8 mouse cellular contexts compared by ENCODE assay signal in genomic region chr11:69682840-69683533, GRCm38 (mm10). TPM values are rescaled to one million over a fixed set of nuclear protein-coding genes. Genes with fewer than 3 reads are reported as not detected.
DNase-seq lines count a peak whose midpoint lies in the region; ATAC-seq and TF ChIP-seq lines count a peak whose summit lies in the region.

No protein-coding gene starts in this region.

- peak overlapping the region; percentile 93 for H3K4me2 ChIP-seq in embryonic facial prominence, embryonic 12.5 days (replicated peaks)
- peak overlapping the region; percentile 95 for H3K4me2 ChIP-seq in limb, embryonic 13.5 days (replicated peaks)
- peak overlapping the region; percentile 91 for H3K4me2 ChIP-seq in midbrain, postnatal 0 days (ENCODE audit: low read depth, low read length, poor library complexity, severe bottlenecking)

- H3K27me3 ChIP-seq in embryonic facial prominence, embryonic 12.5 days = no peaks in the 10 kb centered on the region
- H3K27me3 ChIP-seq in heart, adult 2 months (ENCODE audit: control insufficient read depth, insufficient read depth, low read length) = no peaks in the 10 kb centered on the region
- no peaks in the 10 kb centered on the region for H3K27me3 ChIP-seq in limb, embryonic 13.5 days
- no peaks in the 10 kb centered on the region for H3K27me3 ChIP-seq in midbrain, postnatal 0 days (ENCODE audit: insufficient read depth, low read length)

- TF ChIP-seq POLR2A in heart, adult 2 months (IDR thresholded peaks at IDR 0.05; ENCODE audit: insufficient read depth, low read depth, low read length) = no peak

- no peaks in the 10 kb centered on the region for H3K9me3 ChIP-seq in embryonic facial prominence, embryonic 12.5 days
- H3K9me3 ChIP-seq in limb, embryonic 13.5 days = no peaks in the 10 kb centered on the region
- no peaks in the 10 kb centered on the region for H3K9me3 ChIP-seq in midbrain, postnatal 0 days (ENCODE audit: low read length)

- 9% methylated on average over 12 of the region's 12 CpGs for WGBS in embryonic facial prominence, embryonic 12.5 days
- 21% methylated on average over 12 of the region's 12 CpGs for whole genome bisulfite sequencing in heart, adult 2 months
- WGBS in limb, embryonic 13.5 days = 14% methylated on average over 12 of the region's 12 CpGs
- 9% methylated on average over 12 of the region's 12 CpGs for WGBS in midbrain, postnatal 0 days

- no peaks in the 10 kb centered on the region for H3K79me2 ChIP-seq in heart, adult 2 months (replicated peaks; ENCODE audit: control insufficient read depth, insufficient read depth, low read length)

- DNase-seq in cerebellum, adult 11 months = peak; percentile 85
- DNase-seq in heart, adult 2 months = peak; percentile 88 to 91
- DNase-seq in kidney, adult 8-10 months = peak; percentile 82 to 91
- DNase-seq in midbrain, postnatal 0 days (ENCODE audit: low spot score) = peak; percentile 95
- peak; percentile 86 to 93 for DNase-seq in spleen, postnatal 10 days (ENCODE audit: low spot score in 2 of 2)

- H3K9ac ChIP-seq in embryonic facial prominence, embryonic 12.5 days = peak overlapping the region; percentile 27; the same call in 1 of the 2 replicates
- no peak overlapping the region for H3K9ac ChIP-seq in heart, adult 2 months (ENCODE audit: low read depth, low read length)
- H3K9ac ChIP-seq in limb, embryonic 13.5 days = peak overlapping the region; percentile 9
- peak overlapping the region; percentile 54; the same call in 1 of the 2 replicates for H3K9ac ChIP-seq in midbrain, postnatal 0 days (replicated peaks; ENCODE audit: low read length, poor library complexity, severe bottlenecking)

- peak; percentile 88; the same call in 1 of the 2 replicates for TF ChIP-seq EP300 in heart, adult 2 months (IDR thresholded peaks at IDR 0.05; ENCODE audit: insufficient read depth, low read depth, low read length)

- peaks cover 18% of the 10 kb centered on the region for H3K36me3 ChIP-seq in embryonic facial prominence, embryonic 12.5 days
- no peaks in the 10 kb centered on the region for H3K36me3 ChIP-seq in heart, adult 2 months (ENCODE audit: control insufficient read depth, insufficient read depth, low read length)
- H3K36me3 ChIP-seq in limb, embryonic 13.5 days = peaks cover 24% of the 10 kb centered on the region
- H3K36me3 ChIP-seq in midbrain, postnatal 0 days (ENCODE audit: insufficient read depth, low read length) = 0 out of 2 replicates have a peak, but pooled peaks cover 7% of the 10 kb centered on the region

- peak overlapping the region; percentile 97 for H3K27ac ChIP-seq in embryonic facial prominence, embryonic 12.5 days
- peak overlapping the region; percentile 82 for H3K27ac ChIP-seq in heart, adult 2 months
- H3K27ac ChIP-seq in limb, embryonic 13.5 days = peak overlapping the region; percentile 95
- H3K27ac ChIP-seq in midbrain, postnatal 0 days (ENCODE audit: low read depth, low read length) = peak overlapping the region; percentile 83

- intact Hi-C loops in heart, adult 2 months (cut with DNase I) = loop anchor here (1.0 to 5.0 kb wide), 5 partner anchors 32 to 194 kb away; partner anchors contain the start of genes Polr2a, Trp53 and Wrap53

- peak overlapping the region; percentile 12; the same call in 1 of the 2 replicates for H3K4me3 ChIP-seq in embryonic facial prominence, embryonic 12.5 days
- peak overlapping the region; percentile 98 for H3K4me3 ChIP-seq in heart, adult 2 months
- H3K4me3 ChIP-seq in limb, embryonic 13.5 days = peak overlapping the region; percentile 84
- H3K4me3 ChIP-seq in midbrain, postnatal 0 days (ENCODE audit: low read depth, low read length) = peak overlapping the region; percentile 25

- peak; percentile 98; the same call in 1 of the 2 replicates for TF ChIP-seq CTCF in heart, adult 2 months (IDR thresholded peaks at IDR 0.05)
- TF ChIP-seq CTCF in midbrain, postnatal 0 days (IDR thresholded peaks at IDR 0.05) = peak; percentile 96

- ATAC-seq in cerebellum, adult (ENCODE audit: insufficient number of reproducible peaks, low FRiP score, low TSS enrichment) = no peak
- ATAC-seq in embryonic facial prominence, embryonic 12.5 days (ENCODE audit: insufficient number of reproducible peaks, insufficient read depth, low FRiP score, low TSS enrichment) = no peak
- ATAC-seq in limb, embryonic 13.5 days (ENCODE audit: low FRiP score, low read depth) = peak; percentile 34; the same call in 1 of the 2 replicates
- peak; percentile 50; the same call in 1 of the 2 replicates for ATAC-seq in midbrain, postnatal 0 days (ENCODE audit: low FRiP score)

- peaks cover 32% of the 10 kb centered on the region for H3K4me1 ChIP-seq in embryonic facial prominence, embryonic 12.5 days
- peaks cover 16% of the 10 kb centered on the region for H3K4me1 ChIP-seq in heart, adult 2 months (ENCODE audit: control insufficient read depth, insufficient read depth, low read length)
- H3K4me1 ChIP-seq in limb, embryonic 13.5 days = peaks cover 60% of the 10 kb centered on the region
- H3K4me1 ChIP-seq in midbrain, postnatal 0 days (ENCODE audit: insufficient read depth, low read length) = peaks cover 11% of the 10 kb centered on the region

RNA-seq across cellular contexts. Expression of gene Senp3, which starts 1.1 kb away (rescaled TPM):
- polyA plus RNA-seq in embryonic facial prominence, embryonic 12.5 days (2016; fragmentation: Nextera tagmentation; extraction: Ambion mirVana) = 134 and 147 TPM in 2 replicates
- 10 to 100 TPM; 31.1 to 33.2 TPM for total RNA-seq in heart, adult 2 months (2021)
- 35.1 and 51.8 TPM in 2 replicates for polyA plus RNA-seq in heart, adult 2 months (2012; rRNA removed)
- polyA plus RNA-seq in limb, embryonic 13.5 days (2015; fragmentation: Nextera tagmentation; extraction: Ambion mirVana) = 123 and 125 TPM in 2 replicates
- 81.7 and 89.2 TPM in 2 replicates for total RNA-seq in midbrain, postnatal 0 days (2014; rRNA removed)
- 70.3 and 74.0 TPM in 2 replicates for polyA plus RNA-seq in midbrain, postnatal 0 days (2015; fragmentation: Nextera tagmentation; extraction: Ambion mirVana)

RNA-seq across cellular contexts. Expression of gene Tnfsf13, which starts 2.6 kb away (rescaled TPM):
- polyA plus RNA-seq in embryonic facial prominence, embryonic 12.5 days (2016; fragmentation: Nextera tagmentation; extraction: Ambion mirVana) = 0.50 TPM in 2 replicates
- total RNA-seq in heart, adult 2 months (2021) = 1 to 10 TPM; 1.4 to 3.2 TPM
- 2.9 and 4.0 TPM in 2 replicates for polyA plus RNA-seq in heart, adult 2 months (2012; rRNA removed)
- 0.33 TPM in 1 of 2 replicates, not detected in the other for polyA plus RNA-seq in limb, embryonic 13.5 days (2015; fragmentation: Nextera tagmentation; extraction: Ambion mirVana)
- 0.27 and 0.57 TPM in 2 replicates for total RNA-seq in midbrain, postnatal 0 days (2014; rRNA removed)
- 0.96 and 1.1 TPM in 2 replicates for polyA plus RNA-seq in midbrain, postnatal 0 days (2015; fragmentation: Nextera tagmentation; extraction: Ambion mirVana)

RNA-seq across cellular contexts. Expression of gene Eif4a1, which starts 10.8 kb away (rescaled TPM):
- 561 and 632 TPM in 2 replicates for polyA plus RNA-seq in embryonic facial prominence, embryonic 12.5 days (2016; fragmentation: Nextera tagmentation; extraction: Ambion mirVana)
- 100 to 1,000 TPM; 173 to 198 TPM for total RNA-seq in heart, adult 2 months (2021)
- 147 and 250 TPM in 2 replicates for polyA plus RNA-seq in heart, adult 2 months (2012; rRNA removed)
- 560 and 570 TPM in 2 replicates for polyA plus RNA-seq in limb, embryonic 13.5 days (2015; fragmentation: Nextera tagmentation; extraction: Ambion mirVana)
- 767 and 793 TPM in 2 replicates for total RNA-seq in midbrain, postnatal 0 days (2014; rRNA removed)
- polyA plus RNA-seq in midbrain, postnatal 0 days (2015; fragmentation: Nextera tagmentation; extraction: Ambion mirVana) = 501 and 502 TPM in 2 replicates

RNA-seq across cellular contexts. Expression of gene Tnfsf12, which starts 12.7 kb away (rescaled TPM):
- polyA plus RNA-seq in embryonic facial prominence, embryonic 12.5 days (2016; fragmentation: Nextera tagmentation; extraction: Ambion mirVana) = 3.1 and 3.9 TPM in 2 replicates
- total RNA-seq in heart, adult 2 months (2021) = 10 to 100 TPM; 18.4 to 21.9 TPM
- 29.2 and 32.0 TPM in 2 replicates for polyA plus RNA-seq in heart, adult 2 months (2012; rRNA removed)
- polyA plus RNA-seq in limb, embryonic 13.5 days (2015; fragmentation: Nextera tagmentation; extraction: Ambion mirVana) = 5.9 and 8.0 TPM in 2 replicates
- total RNA-seq in midbrain, postnatal 0 days (2014; rRNA removed) = 4.7 and 6.2 TPM in 2 replicates
- polyA plus RNA-seq in midbrain, postnatal 0 days (2015; fragmentation: Nextera tagmentation; extraction: Ambion mirVana) = 4.3 and 4.5 TPM in 2 replicates

RNA-seq across cellular contexts. Expression of gene Tnfsfm13, which starts 12.9 kb away (rescaled TPM):
- 2.5 and 3.5 TPM in 2 replicates for polyA plus RNA-seq in embryonic facial prominence, embryonic 12.5 days (2016; fragmentation: Nextera tagmentation; extraction: Ambion mirVana)
- 1 to 10 TPM; 2.8 to 3.2 TPM for total RNA-seq in heart, adult 2 months (2021)
- 3.7 and 4.7 TPM in 2 replicates for polyA plus RNA-seq in heart, adult 2 months (2012; rRNA removed)
- 3.7 and 4.4 TPM in 2 replicates for polyA plus RNA-seq in limb, embryonic 13.5 days (2015; fragmentation: Nextera tagmentation; extraction: Ambion mirVana)
- total RNA-seq in midbrain, postnatal 0 days (2014; rRNA removed) = 1.3 and 1.8 TPM in 2 replicates
- polyA plus RNA-seq in midbrain, postnatal 0 days (2015; fragmentation: Nextera tagmentation; extraction: Ambion mirVana) = 1.2 and 1.9 TPM in 2 replicates

Comparison
In these comparisons a context has a peak if more than half of its experiments do, and no peak if none do; other contexts are left out.
1. ATAC-seq: peak in limb, embryonic 13.5 days (single experiment) and midbrain, postnatal 0 days (single experiment); none in cerebellum, adult (single experiment) and embryonic facial prominence, embryonic 12.5 days (single experiment).
2. H3K4me3 ChIP-seq: peak in every context shown above with its lines; median percentile 98 in heart, adult 2 months; 84 in limb, embryonic 13.5 days; 25 in midbrain, postnatal 0 days; 12 in embryonic facial prominence, embryonic 12.5 days.
3. Peak in every context shown above with its lines, with median percentiles within 50 percentile points of each other: DNase-seq, H3K27ac ChIP-seq and H3K4me2 ChIP-seq.